13 mouse cellular contexts compared by ENCODE assay signal in the genomic region with DNA sequence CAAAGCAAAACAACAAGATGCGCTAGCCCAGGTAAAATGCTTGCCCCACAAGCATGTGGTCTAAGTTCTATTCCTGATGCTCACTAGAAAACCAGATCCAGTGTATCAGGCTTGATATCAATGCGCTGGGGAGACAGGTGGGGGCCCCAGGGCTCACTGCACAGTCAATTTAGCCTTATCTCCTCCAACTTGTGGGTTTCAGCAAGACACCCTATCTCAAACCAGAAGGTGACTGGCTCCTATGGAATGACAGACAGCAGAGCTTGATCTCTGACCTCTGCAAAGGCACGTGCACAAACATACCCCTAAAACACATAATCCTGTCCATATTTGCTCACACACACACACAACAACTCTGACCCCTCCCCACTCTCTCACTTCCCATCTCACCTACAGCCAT. TPM values are rescaled to one million over a fixed set of nuclear protein-coding genes. Genes with fewer than 3 reads are reported as not detected.
"Had no signal": no experiment of that assay in that cellular context is flagged by ENCODE, and none has a peak within 500 bp of the region (broad histone marks: within the 10 kb centered on the region; RNA-seq: fewer than 3 reads in every experiment).

No protein-coding gene starts in this region.

- H3K4me1 ChIP-seq: limb, embryonic 12.5 days; lung, embryonic 15.5 days; midbrain, embryonic 10.5 days; neural tube, embryonic 15.5 days had no signal

- H3K9ac ChIP-seq: limb, embryonic 12.5 days; lung, embryonic 15.5 days; neural tube, embryonic 15.5 days had no signal

- DNase-seq: kidney, adult 11 months; kidney, adult 9 months; kidney, postnatal 10 days; kidney, postnatal 4 days; midbrain, embryonic 14.5 days had no signal

- H3K36me3 ChIP-seq: limb, embryonic 12.5 days; lung, embryonic 15.5 days; midbrain, embryonic 10.5 days; neural tube, embryonic 15.5 days had no signal

- H3K4me2 ChIP-seq: limb, embryonic 12.5 days; lung, embryonic 15.5 days; neural tube, embryonic 15.5 days had no signal

- H3K27me3 ChIP-seq: lung, embryonic 15.5 days; neural tube, embryonic 15.5 days had no signal

- H3K4me3 ChIP-seq: layer of hippocampus, adult 2 months; limb, embryonic 12.5 days; lung, embryonic 15.5 days; midbrain, embryonic 10.5 days; myocyte; neural tube, embryonic 15.5 days had no signal

- H3K27ac ChIP-seq: layer of hippocampus, adult 2 months; limb, embryonic 12.5 days; lung, embryonic 15.5 days; midbrain, embryonic 10.5 days; neural tube, embryonic 15.5 days had no signal

- H3K9me3 ChIP-seq: limb, embryonic 12.5 days; lung, embryonic 15.5 days; midbrain, embryonic 10.5 days; neural tube, embryonic 15.5 days had no signal

RNA-seq across cellular contexts. Expression of a gene that starts 17.1 kb away (rescaled TPM):
- total RNA-seq: layer of hippocampus, postnatal 10 days had no signal

RNA-seq across cellular contexts. Expression of a gene that starts 18.7 kb away (rescaled TPM):
- total RNA-seq: liver, adult 2 months had no signal
- polyA plus RNA-seq: liver, adult 2 months; myocyte had no signal

RNA-seq across cellular contexts. Expression of a gene that starts 56.8 kb away (rescaled TPM):
- total RNA-seq: liver, adult 2 months had no signal
- polyA plus RNA-seq: liver, adult 2 months; myocyte had no signal
